Mouse (Mus musculus): Measurements from ENCODE around the gene Vat1. TPM values are rescaled to one million over a fixed set of nuclear protein-coding genes. Genes with fewer than 3 reads are reported as not detected.

Vat1 gene
- polyA plus RNA-seq, 1 experiment from 2014 or later, result 105 TPM

DNA sequence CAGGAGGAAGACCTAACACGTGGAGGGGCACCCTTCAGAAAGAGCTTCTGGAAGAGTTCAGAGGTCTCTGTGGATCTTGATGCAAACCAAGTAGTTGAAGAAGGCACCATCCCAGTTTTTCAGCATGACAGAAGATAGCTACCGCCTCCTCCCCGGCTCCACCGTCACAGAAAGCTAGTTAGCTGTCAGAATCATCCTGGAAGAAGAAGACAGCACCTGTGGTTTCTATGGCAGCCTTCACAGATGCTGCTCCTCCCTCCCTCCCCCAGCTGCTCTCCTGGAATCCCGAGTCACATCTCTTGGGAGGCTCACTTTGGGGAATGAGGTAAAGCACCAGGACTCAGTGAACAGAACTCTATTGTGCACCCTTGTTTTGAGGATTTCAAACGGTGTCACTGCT is 47.0 kb downstream of the Vat1 start:
- Histone ChIP-seq H3K27me3 (replicated peaks) (no peaks in the 10 kb centered on the region), H3K36me3 (no peaks in the 10 kb centered on the region), H3K9me3 (replicated peaks) (no peaks in the 10 kb centered on the region), H3K9ac (replicated peaks) (no peak overlapping the region), H3K4me3 (replicated peaks) (no peak overlapping the region), H3K27ac (replicated peaks) (no peak overlapping the region), H3K4me2 (no peak overlapping the region), H3K4me1 (peaks cover 14% of the 10 kb centered on the region)
- ATAC-seq (ENCODE audit: low FRiP score), result no peak
- whole genome bisulfite sequencing, result 66% methylated on average over 6 of the region's 6 CpGs

DNA sequence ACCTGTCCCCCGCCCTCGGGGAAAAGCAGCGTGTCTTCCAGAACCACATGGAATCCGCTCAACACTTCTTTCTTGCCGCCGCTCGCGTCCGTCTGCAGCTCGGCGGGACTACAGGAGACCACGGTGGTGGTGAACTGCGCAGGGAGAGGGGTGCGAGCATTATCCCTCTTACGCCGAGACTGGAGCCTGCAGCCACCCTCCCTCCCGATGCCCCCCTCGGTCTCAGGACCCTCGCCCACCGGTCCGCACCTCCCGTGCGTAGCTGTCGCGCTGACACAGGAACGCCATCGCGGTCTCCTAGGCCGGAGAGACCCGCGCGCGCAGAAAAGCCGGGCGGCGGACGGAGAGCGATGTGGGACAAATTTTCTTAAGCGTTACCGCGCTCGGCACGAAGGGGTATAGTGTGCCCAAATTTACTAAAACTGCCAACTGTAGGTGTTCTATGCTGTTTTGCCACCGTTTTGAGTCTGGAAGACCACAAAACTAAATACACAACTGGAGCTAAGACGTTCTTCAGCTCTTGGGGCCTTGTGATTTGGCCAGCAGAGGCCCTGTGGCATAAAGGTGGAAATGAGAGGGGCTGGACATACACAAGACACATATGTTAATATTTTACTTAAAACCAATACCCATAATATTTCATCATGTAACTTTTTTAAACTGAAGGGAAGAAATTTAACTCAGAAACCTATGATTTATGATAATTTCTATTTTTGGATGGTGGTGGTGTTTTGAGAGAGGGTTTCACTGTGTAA is 48.8 kb downstream of the Vat1 start, which contains the start of gene Aarsd1:
TSS of gene Aarsd1 (minus strand) at position 515 of the 755 bp plus-strand sequence.
- Histone ChIP-seq H3K4me3 (replicated peaks) (peak within 1 kb of the TSS; percentile 86), H3K4me2 (peak within 1 kb of the TSS; percentile 66), H3K36me3 (peaks cover 10% of the 10 kb centered on the region), H3K27me3 (replicated peaks) (no peaks in the 10 kb centered on the region), H3K4me1 (peaks cover 12% of the 10 kb centered on the region), H3K27ac (replicated peaks) (peak within 1 kb of the TSS; percentile 87), H3K9me3 (replicated peaks) (no peaks in the 10 kb centered on the region), H3K9ac (replicated peaks) (peak within 1 kb of the TSS; percentile 85)
- under 1% methylated on average over 45 of the region's 45 CpGs for WGBS
- peak; percentile 86 for ATAC-seq (ENCODE audit: low FRiP score)

DNA sequence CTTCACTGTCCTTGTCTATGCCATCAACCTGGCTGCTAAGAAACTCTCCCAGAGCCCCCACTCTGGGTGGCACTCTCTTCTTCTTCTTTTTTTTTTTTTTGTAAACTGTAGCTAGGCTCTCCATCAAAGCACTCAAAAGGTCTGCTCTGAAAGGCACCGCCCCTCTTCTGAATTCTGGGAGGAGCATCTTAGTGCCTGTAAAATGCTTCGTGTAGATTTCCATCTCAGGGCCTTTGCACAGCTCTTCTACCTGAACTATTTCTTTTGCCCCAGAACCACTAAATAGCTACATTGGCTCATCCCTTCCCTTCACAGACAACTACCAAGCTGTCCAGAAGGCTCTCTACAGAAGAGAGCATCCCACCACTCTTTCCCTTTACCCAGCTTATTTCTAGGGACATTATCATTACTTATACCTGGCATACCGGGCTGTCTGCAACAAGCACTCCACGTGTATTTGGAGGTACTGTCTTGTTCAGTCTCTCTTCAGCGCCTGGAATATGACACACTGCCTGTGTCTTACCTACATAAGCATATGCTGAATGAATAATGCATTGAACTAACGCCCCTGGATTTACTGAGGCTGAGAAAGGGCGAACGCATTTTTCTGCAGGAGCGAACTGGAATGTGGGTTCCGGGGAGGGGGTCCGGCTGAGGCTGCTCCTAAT is 49.5 kb downstream of the Vat1 start:
- peak overlapping the region; percentile 85 for H3K9ac ChIP-seq (replicated peaks)
- H3K4me2 ChIP-seq, result peak overlapping the region; percentile 66
- H3K27me3 ChIP-seq (replicated peaks), result no peaks in the 10 kb centered on the region
- peaks cover 16% of the 10 kb centered on the region for H3K36me3 ChIP-seq
- H3K9me3 ChIP-seq (replicated peaks), result no peaks in the 10 kb centered on the region
- peaks cover 12% of the 10 kb centered on the region for H3K4me1 ChIP-seq
- ATAC-seq (ENCODE audit: low FRiP score), result no peak; the same call in none of the 2 replicates
- H3K4me3 ChIP-seq (replicated peaks), result peak overlapping the region; percentile 86
- 1% methylated on average over 11 of the region's 11 CpGs for WGBS
- peak overlapping the region; percentile 87 for H3K27ac ChIP-seq (replicated peaks)

DNA sequence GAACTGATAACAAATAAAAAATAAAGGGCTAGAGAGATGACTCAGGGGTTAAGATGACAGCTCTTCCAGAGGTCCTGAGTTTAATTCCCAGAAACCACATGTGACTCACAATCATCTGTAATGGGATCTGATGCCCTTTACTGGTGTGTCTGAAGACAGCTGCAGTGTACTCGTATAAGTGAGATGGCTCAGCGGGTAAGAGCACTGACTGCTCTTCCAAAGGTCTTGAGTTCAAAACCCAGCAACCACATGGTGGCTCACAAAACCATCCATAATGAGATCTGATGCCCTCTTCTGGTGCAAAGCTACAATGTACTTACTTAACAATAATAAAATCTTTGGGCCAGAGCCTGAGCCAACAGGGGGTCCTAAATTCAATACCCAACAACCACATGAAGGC is 50.7 kb downstream of the Vat1 start:
- 84% methylated on average over 2 of the region's 2 CpGs for WGBS
- no peak for ATAC-seq (ENCODE audit: low FRiP score)
- no peak overlapping the region for H3K4me2 ChIP-seq
- H3K36me3 ChIP-seq, result peaks cover 29% of the 10 kb centered on the region
- H3K4me1 ChIP-seq, result peaks cover 12% of the 10 kb centered on the region
- H3K27ac ChIP-seq (replicated peaks), result no peak overlapping the region
- H3K9me3 ChIP-seq (replicated peaks), result no peaks in the 10 kb centered on the region
- no peak overlapping the region for H3K4me3 ChIP-seq (replicated peaks)
- no peak overlapping the region for H3K9ac ChIP-seq (replicated peaks)
- no peaks in the 10 kb centered on the region for H3K27me3 ChIP-seq (replicated peaks)

Small RNA genes lying within 50 kb of the gene (microRNA-seq; reads per million reads assigned to microRNA genes)
- not detected for gene Mir6929

Other genes starting within 250 kb of the Vat1 start
- gene Ezh1, start 239.8 kb downstream of the Vat1 start, polyA plus RNA-seq (2015; fragmentation: Nextera tagmentation; extraction: Ambion mirVana), result 25.4 and 26.1 TPM in 2 replicates
- 105 and 107 TPM in 2 replicates for gene Ramp2, start 220.2 kb downstream of the Vat1 start, polyA plus RNA-seq (2015; fragmentation: Nextera tagmentation; extraction: Ambion mirVana)
- 123 and 128 TPM in 2 replicates for gene Vps25, start 212.5 kb downstream of the Vat1 start, polyA plus RNA-seq (2015; fragmentation: Nextera tagmentation; extraction: Ambion mirVana)
- 5.1 and 7.0 TPM in 2 replicates for gene Wnk4, start 205.7 kb downstream of the Vat1 start, polyA plus RNA-seq (2015; fragmentation: Nextera tagmentation; extraction: Ambion mirVana)
- 0.77 and 0.80 TPM in 2 replicates for gene Cntd1, start 187.2 kb downstream of the Vat1 start, polyA plus RNA-seq (2015; fragmentation: Nextera tagmentation; extraction: Ambion mirVana)
- 213 and 237 TPM in 2 replicates for gene Coa3, start 187.1 kb downstream of the Vat1 start, polyA plus RNA-seq (2015; fragmentation: Nextera tagmentation; extraction: Ambion mirVana)
- gene Becn1, start 163.9 kb downstream of the Vat1 start, polyA plus RNA-seq (2015; fragmentation: Nextera tagmentation; extraction: Ambion mirVana), result 172 and 175 TPM in 2 replicates
- 108 and 123 TPM in 2 replicates for gene Psme3, start 150.0 kb downstream of the Vat1 start, polyA plus RNA-seq (2015; fragmentation: Nextera tagmentation; extraction: Ambion mirVana)
- gene Aoc2, start 141.2 kb downstream of the Vat1 start, polyA plus RNA-seq (2015; fragmentation: Nextera tagmentation; extraction: Ambion mirVana), result 1.5 and 1.7 TPM in 2 replicates
- gene Aoc3, start 135.6 kb downstream of the Vat1 start, polyA plus RNA-seq (2015; fragmentation: Nextera tagmentation; extraction: Ambion mirVana), result 0.20 and 0.38 TPM in 2 replicates
- gene G6pc, start 98.7 kb downstream of the Vat1 start, polyA plus RNA-seq (2015; fragmentation: Nextera tagmentation; extraction: Ambion mirVana), result not detected in 2 replicates
- gene Aarsd1, start 48.6 kb downstream of the Vat1 start, polyA plus RNA-seq (2015; fragmentation: Nextera tagmentation; extraction: Ambion mirVana), result 88.1 and 94.0 TPM in 2 replicates
- gene Gm27029, start 41.4 kb downstream of the Vat1 start, polyA plus RNA-seq (2015; fragmentation: Nextera tagmentation; extraction: Ambion mirVana), result 7.7 and 10.6 TPM in 2 replicates
- 28.7 and 29.0 TPM in 2 replicates for gene Rundc1, start 41.1 kb downstream of the Vat1 start, polyA plus RNA-seq (2015; fragmentation: Nextera tagmentation; extraction: Ambion mirVana)
- gene Ptges3l, start 40.9 kb downstream of the Vat1 start, polyA plus RNA-seq (2015; fragmentation: Nextera tagmentation; extraction: Ambion mirVana), result 4.3 and 4.5 TPM in 2 replicates
- 245 and 254 TPM in 2 replicates for gene Rpl27, start 23.9 kb downstream of the Vat1 start, polyA plus RNA-seq (2015; fragmentation: Nextera tagmentation; extraction: Ambion mirVana)
- gene Ifi35, start 17.8 kb downstream of the Vat1 start, polyA plus RNA-seq (2015; fragmentation: Nextera tagmentation; extraction: Ambion mirVana), result 3.9 and 17.0 TPM in 2 replicates
- 63.6 and 71.7 TPM in 2 replicates for gene Rnd2, start 1.2 kb downstream of the Vat1 start, polyA plus RNA-seq (2015; fragmentation: Nextera tagmentation; extraction: Ambion mirVana)
- 1.4 and 4.1 TPM in 2 replicates for gene Brca1, start 85.7 kb upstream of the Vat1 start, polyA plus RNA-seq (2015; fragmentation: Nextera tagmentation; extraction: Ambion mirVana)
- gene Nbr1, start 85.9 kb upstream of the Vat1 start, polyA plus RNA-seq (2015; fragmentation: Nextera tagmentation; extraction: Ambion mirVana), result 78.7 and 80.3 TPM in 2 replicates
- 4.4 and 5.9 TPM in 2 replicates for gene Tmem106a, start 116.0 kb upstream of the Vat1 start, polyA plus RNA-seq (2015; fragmentation: Nextera tagmentation; extraction: Ambion mirVana)
- not detected in 2 replicates for gene Gm11634, start 133.0 kb upstream of the Vat1 start, polyA plus RNA-seq (2015; fragmentation: Nextera tagmentation; extraction: Ambion mirVana)
- 14.1 and 19.8 TPM in 2 replicates for gene Rdm1, start 161.0 kb upstream of the Vat1 start, polyA plus RNA-seq (2015; fragmentation: Nextera tagmentation; extraction: Ambion mirVana)
- 8.1 and 9.1 TPM in 2 replicates for gene Arl4d, start 199.3 kb upstream of the Vat1 start, polyA plus RNA-seq (2015; fragmentation: Nextera tagmentation; extraction: Ambion mirVana)